Mouse (Mus musculus) adrenal gland, adult 8-10 months (tissue): ENCODE data around the gene Ugt1a8. TPM values are rescaled to one million over a fixed set of nuclear protein-coding genes. Genes with fewer than 3 reads are reported as not detected.
"Not testable (repeated sequence)": the region's sequence is repeated elsewhere in the genome, so short reads cannot be mapped to it uniquely, and the experiment has no call there.

Experiments used
- DNase-seq: peaks from one replicate; pipeline ENCODE4 v3.0.0; 2022
- total RNA-seq, 4 experiments: library from RNA; stranded (reverse); gene quantifications; 2 replicates each; pipeline ENCODE4 v1.2.4; 2022

The Ugt1a8 gene
- total RNA-seq = not detected

- no peak for DNase-seq
Observed at GRCm38 (mm10) chr1:88087513-88087912, at the start of gene Ugt1a8. TSS of gene Ugt1a8 (plus strand) at chr1:88087813.

DNA sequence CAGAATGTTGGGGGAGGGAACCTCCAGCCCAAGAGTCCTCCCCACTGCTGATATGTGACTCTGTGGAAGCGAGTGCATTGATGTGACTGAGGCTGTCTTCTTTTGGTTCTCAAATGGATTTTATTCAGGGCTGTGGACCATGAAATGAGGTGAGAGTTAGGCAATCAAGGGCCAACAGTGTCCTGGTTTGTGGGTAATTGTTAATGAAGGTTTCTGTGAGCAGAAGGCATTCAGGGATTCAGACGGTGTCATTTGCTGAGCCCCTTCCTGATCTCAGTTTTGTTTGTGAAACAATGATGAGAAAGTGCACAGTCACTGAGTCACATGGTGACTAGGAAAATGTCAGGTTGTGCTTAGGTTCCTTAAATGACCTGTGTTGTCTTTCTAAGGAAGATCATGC lies 44.6 kb upstream of the Ugt1a8 start:
- not testable (repeated sequence) for DNase-seq

DNA sequence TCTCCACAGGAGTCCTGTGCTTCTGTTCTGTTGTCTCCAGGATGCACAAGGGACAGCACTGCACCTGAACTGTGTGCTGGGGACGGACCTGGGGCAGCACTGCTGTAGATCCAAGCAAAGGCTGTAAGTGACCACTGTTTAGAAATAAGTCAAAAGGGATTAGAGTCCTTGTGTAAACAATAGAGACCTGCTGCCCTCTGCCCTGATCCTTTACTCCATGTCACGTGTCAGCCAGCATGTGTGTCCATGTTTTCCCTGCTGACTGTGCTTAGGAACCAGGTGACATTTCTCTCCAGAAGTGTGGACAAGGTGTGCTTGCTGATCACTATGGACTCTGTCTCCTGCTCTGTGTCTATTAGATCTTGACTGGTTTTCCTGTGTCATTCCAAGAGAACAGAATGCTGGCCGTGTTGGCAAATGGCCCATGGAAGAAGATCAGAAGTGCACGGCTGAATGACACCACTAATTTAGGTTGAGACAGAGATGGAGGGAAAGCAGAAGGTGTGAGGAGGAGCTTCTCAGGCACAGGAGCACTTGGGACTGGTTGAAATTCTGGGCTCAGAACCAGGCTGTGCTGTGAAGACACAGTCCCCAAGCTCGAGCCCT lies 42.7 kb upstream of the Ugt1a8 start:
- not testable (repeated sequence) for DNase-seq

GRCm38 (mm10) chr1:88047408-88047807 lies 40.2 kb upstream of the Ugt1a8 start:
- not testable (repeated sequence) for DNase-seq

DNA sequence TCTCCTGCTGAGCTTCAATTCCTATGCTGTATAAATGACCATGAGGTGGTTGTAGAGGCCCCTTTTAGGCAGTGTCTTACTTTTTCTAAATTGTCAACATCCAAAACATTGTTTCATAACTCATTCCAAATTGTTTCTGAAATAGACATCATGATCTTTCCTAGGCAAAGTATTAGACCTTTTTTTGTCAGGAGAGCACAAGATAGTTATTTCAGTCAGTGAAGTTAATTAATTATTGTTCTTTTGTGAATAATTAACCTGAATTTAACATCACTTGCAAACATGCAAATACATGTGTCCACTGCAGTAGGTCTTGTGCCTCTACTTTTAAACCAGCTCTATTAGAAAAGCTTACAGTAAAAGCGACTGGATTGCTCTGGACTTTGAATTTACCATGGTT lies 32.5 kb upstream of the Ugt1a8 start, which contains the start of gene Ugt1a10:
TSS of gene Ugt1a10 (plus strand) at position 301 of the 400 bp plus-strand sequence.
- DNase-seq = no peak

GRCm38 (mm10) chr1:88066472-88067102 lies 21.0 kb upstream of the Ugt1a8 start:
- DNase-seq = not testable (repeated sequence)

DNA sequence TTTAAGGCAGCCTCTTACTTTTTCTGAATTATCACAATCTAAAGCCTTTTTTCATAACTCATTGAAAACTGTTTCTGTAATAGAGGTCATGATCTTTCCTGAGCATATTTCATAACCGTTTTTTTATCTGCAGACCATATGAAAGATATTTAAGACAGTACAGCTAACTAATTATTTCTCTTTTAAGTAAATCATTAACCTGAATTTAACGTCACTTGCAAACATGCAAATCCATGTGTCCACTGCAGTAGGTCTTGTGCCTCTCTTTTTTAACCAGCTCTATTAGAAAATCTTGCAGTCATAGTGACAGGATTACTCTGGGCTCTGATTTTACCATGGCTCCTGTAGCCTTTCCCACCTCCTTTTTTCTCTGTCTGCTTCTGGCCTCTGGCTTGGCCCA lies 17.1 kb upstream of the Ugt1a8 start, which contains the start of gene Ugt1a9:
TSS of gene Ugt1a9 (plus strand) at position 306 of the 400 bp plus-strand sequence.
- DNase-seq = no peak

GRCm38 (mm10) chr1:88070902-88071301 lies 16.7 kb upstream of the Ugt1a8 start:
- DNase-seq = no peak

- no peak for DNase-seq
Observed at GRCm38 (mm10) chr1:88074471-88074870, 13.1 kb upstream of the Ugt1a8 start.

GRCm38 (mm10) chr1:88077128-88077527 lies 10.5 kb upstream of the Ugt1a8 start:
- no peak for DNase-seq

GRCm38 (mm10) chr1:88081670-88082069 lies 5.9 kb upstream of the Ugt1a8 start:
- no peak for DNase-seq

GRCm38 (mm10) chr1:88086125-88086524 lies 1.5 kb upstream of the Ugt1a8 start:
- no peak for DNase-seq

- DNase-seq = no peak
Observed at GRCm38 (mm10) chr1:88092341-88092740, 4.7 kb downstream of the Ugt1a8 start.

DNA sequence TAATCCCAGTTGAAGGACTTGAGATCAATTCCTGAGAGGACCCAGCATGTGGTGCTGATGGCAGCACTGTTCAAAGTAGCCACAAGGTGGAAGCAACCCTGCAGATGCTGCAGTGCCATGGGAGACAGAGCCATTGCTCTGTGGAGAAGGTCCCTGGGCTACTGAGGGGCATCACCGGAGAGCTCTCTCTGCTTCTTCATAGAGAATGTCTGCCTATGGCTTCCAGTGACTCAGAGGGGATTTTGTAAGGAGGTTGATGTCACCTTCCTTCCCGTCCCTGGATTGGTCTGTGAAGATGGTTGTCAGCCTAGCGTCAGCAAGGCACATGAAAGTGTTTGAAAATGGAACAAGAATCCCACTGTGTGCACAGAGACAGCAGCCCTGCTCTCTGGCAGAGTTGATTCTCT lies 6.7 kb downstream of the Ugt1a8 start:
- not testable (repeated sequence) for DNase-seq

DNA sequence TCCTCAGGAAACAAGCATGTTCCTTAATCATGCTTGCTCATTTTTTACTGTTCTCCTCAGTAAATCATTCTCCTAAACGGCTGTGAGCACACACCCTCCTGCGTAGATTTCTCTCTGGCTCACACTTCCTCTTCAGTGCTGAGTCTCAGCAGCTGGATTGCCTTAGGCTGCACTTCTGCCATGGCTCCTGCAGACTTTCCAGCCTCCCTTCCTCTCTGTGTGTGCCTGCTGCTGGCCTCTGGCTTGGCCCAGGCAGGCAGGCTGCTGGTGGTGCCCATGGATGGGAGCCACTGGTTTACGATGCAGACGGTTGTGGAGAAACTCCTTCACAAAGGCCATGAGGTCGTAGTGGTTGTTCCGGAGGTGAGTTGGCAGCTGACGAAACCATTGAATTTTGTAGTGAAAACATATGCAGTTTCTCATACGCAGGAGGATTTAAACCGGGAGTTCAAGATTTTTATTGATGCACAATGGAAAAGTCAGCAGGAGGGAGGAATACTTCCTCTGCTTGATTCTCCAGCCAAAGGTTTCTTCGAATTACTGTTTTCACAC lies 7.4 kb downstream of the Ugt1a8 start, which contains the start of gene Ugt1a7c:
TSS of gene Ugt1a7c (plus strand) at position 122 of the 552 bp plus-strand sequence.
- no peak for DNase-seq

DNA sequence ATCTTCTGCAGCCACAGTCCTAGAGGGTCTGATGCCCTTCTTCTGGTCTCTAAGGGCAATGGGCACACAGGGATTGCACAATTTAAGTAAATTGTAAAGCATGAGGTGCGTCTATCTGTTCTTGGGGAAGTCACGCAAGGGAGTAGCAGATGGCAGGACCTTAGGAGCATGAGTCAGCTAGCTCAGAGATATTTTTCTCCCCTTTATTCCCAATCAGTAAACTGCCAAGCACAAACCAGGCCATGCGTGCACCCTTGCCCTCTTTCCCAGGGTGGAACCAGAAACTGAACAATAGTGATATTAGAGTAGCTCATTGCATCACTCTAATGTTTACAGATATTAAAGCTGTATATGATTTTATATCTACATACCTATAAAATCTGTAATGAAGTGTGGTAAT lies 10.9 kb downstream of the Ugt1a8 start:
- not testable (repeated sequence) for DNase-seq

- DNase-seq = not testable (repeated sequence)
Observed at GRCm38 (mm10) chr1:88099691-88100090, 12.1 kb downstream of the Ugt1a8 start.

- DNase-seq = not testable (repeated sequence)
Observed at GRCm38 (mm10) chr1:88103019-88103418, 15.4 kb downstream of the Ugt1a8 start, which contains the start of gene Ugt1a6b. TSS of gene Ugt1a6b (plus strand) at chr1:88103252.

GRCm38 (mm10) chr1:88103697-88104468 lies 16.3 kb downstream of the Ugt1a8 start:
- not testable (repeated sequence) for DNase-seq

GRCm38 (mm10) chr1:88104667-88105430 lies 17.2 kb downstream of the Ugt1a8 start:
- no peak for DNase-seq

- no peak for DNase-seq
Observed at GRCm38 (mm10) chr1:88105656-88106055, 18.0 kb downstream of the Ugt1a8 start.

- DNase-seq = not testable (repeated sequence)
Observed at GRCm38 (mm10) chr1:88109027-88109557, 21.5 kb downstream of the Ugt1a8 start.
